Mouse (Mus musculus) lung, postnatal 0 days (tissue): ENCODE measurements at regions not wholly inside any gene's neighbourhood (a gene's known extent, or its start where the extent isn't known, plus 50 kb on each side); places are given as distances from the start of the nearest gene placed in this dataset.

Experiments
- ATAC-seq: fragments of 200-750 bp; cut with Nextera tagmentation; 2 replicates; pipeline ENCODE4 v1.8.0; 2017; ENCODE audit warnings: moderate library complexity
- DNase-seq: peaks from one replicate; pipeline ENCODE4 v3.0.0-alpha.2; 2016; ENCODE audit warnings: low spot score
- H3K27ac ChIP-seq: fragments of 300-500 bp; sonication (generic); 2 replicates; pipeline ENCODE4 v1.5.1; 2014; ENCODE audit warnings: antibody characterized with exemption, mild to moderate bottlenecking, low read length, mixed read lengths
- H3K27me3 ChIP-seq: fragments of 300-500 bp; sonication (generic); replicated peaks from 2 replicates; pipeline ENCODE4 v1.6.1; 2014; ENCODE audit warnings: low read length, mixed read lengths; ENCODE audit not compliant: insufficient read depth
- H3K36me3 ChIP-seq: fragments of 300-500 bp; sonication (generic); 2 replicates; pipeline ENCODE4 v1.6.1; 2014; ENCODE audit warnings: low read length, mixed read lengths; ENCODE audit not compliant: insufficient read depth
- H3K4me1 ChIP-seq: fragments of 300-500 bp; sonication (generic); 2 replicates; pipeline ENCODE4 v1.6.1; 2014; ENCODE audit warnings: antibody characterized with exemption, low read depth, low read length, mixed read lengths; ENCODE audit not compliant: insufficient read depth
- H3K4me2 ChIP-seq: fragments of 300-500 bp; sonication (generic); replicated peaks from 2 replicates; pipeline ENCODE4 v1.6.1; 2014; ENCODE audit warnings: low read depth, mild to moderate bottlenecking, low read length, moderate library complexity, mixed read lengths
- H3K4me3 ChIP-seq: fragments of 300-500 bp; sonication (generic); 2 replicates; pipeline ENCODE4 v1.5.1; 2014; ENCODE audit warnings: low read depth, low read length
- H3K9ac ChIP-seq: fragments of 300-500 bp; sonication (generic); replicated peaks from 2 replicates; pipeline ENCODE4 v1.6.1; 2014; ENCODE audit warnings: low read depth, mild to moderate bottlenecking
- H3K9me3 ChIP-seq: fragments of 300-500 bp; sonication (generic); 2 replicates; pipeline ENCODE4 v1.6.1; 2016; ENCODE audit warnings: low read length, mixed read lengths
- CTCF ChIP-seq: IDR thresholded peaks from 2 replicates; pipeline ENCODE4 v1.5.1; 2016; ENCODE audit warnings: antibody characterized with exemption, mild to moderate bottlenecking
- EP300 ChIP-seq: IDR thresholded peaks from 2 replicates; pipeline ENCODE4 v1.6.1; 2016; ENCODE audit warnings: antibody characterized with exemption, mild to moderate bottlenecking, control low read depth
- WGBS: fragments of 180-500 bp; shearing (Covaris S2); extraction: QIAGEN DNeasy Blood & Tissue Kit; methylation state at CpG from one replicate; pipeline ENCODE4 v1.1.7; 2014; 5-methylcytosine and 5-hydroxymethylcytosine counted together

DNA sequence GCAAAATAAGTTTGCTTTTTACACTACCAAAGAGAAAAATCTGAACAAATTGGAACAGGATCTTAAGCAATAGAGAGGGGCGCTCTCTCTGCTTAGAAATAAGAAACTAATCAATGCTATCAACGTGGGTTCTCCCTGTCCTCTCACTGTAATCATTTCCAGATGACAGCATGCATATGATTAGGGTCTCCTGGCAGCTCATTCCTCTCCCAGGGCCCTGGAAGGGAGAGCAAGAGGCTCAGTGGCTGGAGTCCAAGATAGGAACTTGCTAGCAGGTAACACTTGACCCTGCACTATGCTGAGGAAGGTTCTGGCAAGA, 146.5 kb upstream of the Jarid2 start:
- Histone ChIP-seq H3K27ac (no peak overlapping the region), H3K9me3 (peaks cover 5% of the 10 kb centered on the region; the same call in 1 of the 2 replicates), H3K4me3 (no peak overlapping the region), H3K4me2 (no peak overlapping the region), H3K4me1 (no peaks in the 10 kb centered on the region; the same call in 1 of the 2 replicates), H3K36me3 (no peaks in the 10 kb centered on the region), H3K9ac (no peak overlapping the region), H3K27me3 (no peaks in the 10 kb centered on the region)
- ATAC-seq (no peak), DNase-seq (no peak)
- WGBS: 49% methylated on average over 2 of the region's 2 CpGs
- TF ChIP-seq CTCF: no peak
- no peak for TF ChIP-seq EP300

- WGBS: 68% methylated on average over 5 of the region's 5 CpGs
- Histone ChIP-seq H3K9ac (no peak overlapping the region), H3K9me3 (peaks cover 4% of the 10 kb centered on the region; the same call in 1 of the 2 replicates), H3K4me2 (no peak overlapping the region), H3K36me3 (no peaks in the 10 kb centered on the region), H3K27me3 (no peaks in the 10 kb centered on the region), H3K27ac (no peak overlapping the region), H3K4me1 (no peaks in the 10 kb centered on the region; the same call in 1 of the 2 replicates), H3K4me3 (no peak overlapping the region)
- ATAC-seq (no peak), DNase-seq (no peak)
- TF ChIP-seq EP300: no peak
- no peak for TF ChIP-seq CTCF
These were observed 145.7 kb upstream of the Jarid2 start for GRCm38 (mm10) chr13:44583614-44584013.

- Histone ChIP-seq H3K4me1 (no peaks in the 10 kb centered on the region; the same call in 1 of the 2 replicates), H3K4me3 (no peak overlapping the region), H3K27me3 (no peaks in the 10 kb centered on the region), H3K4me2 (no peak overlapping the region), H3K9me3 (no peaks in the 10 kb centered on the region), H3K36me3 (no peaks in the 10 kb centered on the region), H3K27ac (no peak overlapping the region), H3K9ac (no peak overlapping the region)
- DNase-seq (no peak), ATAC-seq (no peak)
- TF ChIP-seq EP300 (no peak), CTCF (no peak)
- WGBS: 45% methylated on average over 8 of the region's 8 CpGs
These were observed 145.1 kb upstream of the Jarid2 start for GRCm38 (mm10) chr13:44584151-44584550.

- no peak for ATAC-seq
- WGBS: 50% methylated on average over 4 of the region's 4 CpGs
- H3K36me3 ChIP-seq: no peaks in the 10 kb centered on the region
- no peak overlapping the region for H3K4me3 ChIP-seq
- H3K27me3 ChIP-seq: no peaks in the 10 kb centered on the region
- DNase-seq: no peak
- TF ChIP-seq CTCF: no peak
- no peak overlapping the region for H3K4me2 ChIP-seq
- no peaks in the 10 kb centered on the region; the same call in 1 of the 2 replicates for H3K4me1 ChIP-seq
- no peak overlapping the region for H3K9ac ChIP-seq
- H3K9me3 ChIP-seq: no peaks in the 10 kb centered on the region
- H3K27ac ChIP-seq: no peak overlapping the region
These were observed 144.7 kb upstream of the Jarid2 start for GRCm38 (mm10) chr13:44584551-44584950.

DNA sequence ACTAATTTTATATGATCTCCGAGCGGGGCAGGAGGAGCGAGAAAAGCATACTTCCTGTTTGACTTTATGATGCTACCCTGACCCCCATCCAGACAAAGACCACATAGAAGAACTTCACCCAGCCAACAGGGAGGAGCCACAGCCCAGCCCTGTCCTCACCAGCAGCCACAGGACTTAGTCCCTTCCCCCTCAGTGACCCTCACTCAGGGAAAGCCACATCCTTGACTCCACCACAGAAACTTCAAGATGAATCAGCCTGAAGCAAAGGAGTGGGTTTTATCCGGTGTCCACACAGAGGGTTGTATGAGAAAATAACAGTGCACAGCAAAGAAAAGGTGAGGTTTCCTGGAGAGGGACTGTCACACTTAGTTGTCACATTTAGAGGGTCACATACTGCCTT, 141.4 kb upstream of the Jarid2 start:
- TF ChIP-seq EP300: no peak
- TF ChIP-seq CTCF: no peak
- Histone ChIP-seq H3K36me3 (no peaks in the 10 kb centered on the region), H3K4me2 (no peak overlapping the region), H3K27me3 (no peaks in the 10 kb centered on the region), H3K27ac (no peak overlapping the region), H3K9me3 (no peaks in the 10 kb centered on the region), H3K4me1 (no peaks in the 10 kb centered on the region), H3K9ac (no peak overlapping the region), H3K4me3 (no peak overlapping the region)
- DNase-seq (no peak), ATAC-seq (no peak)
- 63% methylated on average over 4 of the region's 4 CpGs for WGBS

- H3K4me1 ChIP-seq: no peaks in the 10 kb centered on the region
- no peaks in the 10 kb centered on the region for H3K9me3 ChIP-seq
- no peak overlapping the region for H3K4me3 ChIP-seq
- H3K4me2 ChIP-seq: no peak overlapping the region
- H3K27ac ChIP-seq: no peak overlapping the region
- DNase-seq: no peak
- no peak overlapping the region for H3K9ac ChIP-seq
- ATAC-seq: no peak
- no peaks in the 10 kb centered on the region for H3K27me3 ChIP-seq
- no peaks in the 10 kb centered on the region for H3K36me3 ChIP-seq
- WGBS: 89% methylated on average over 5 of the region's 5 CpGs
- TF ChIP-seq CTCF (no peak), EP300 (no peak)
These were observed 134.6 kb upstream of the Jarid2 start for GRCm38 (mm10) chr13:44594645-44595044.

DNA sequence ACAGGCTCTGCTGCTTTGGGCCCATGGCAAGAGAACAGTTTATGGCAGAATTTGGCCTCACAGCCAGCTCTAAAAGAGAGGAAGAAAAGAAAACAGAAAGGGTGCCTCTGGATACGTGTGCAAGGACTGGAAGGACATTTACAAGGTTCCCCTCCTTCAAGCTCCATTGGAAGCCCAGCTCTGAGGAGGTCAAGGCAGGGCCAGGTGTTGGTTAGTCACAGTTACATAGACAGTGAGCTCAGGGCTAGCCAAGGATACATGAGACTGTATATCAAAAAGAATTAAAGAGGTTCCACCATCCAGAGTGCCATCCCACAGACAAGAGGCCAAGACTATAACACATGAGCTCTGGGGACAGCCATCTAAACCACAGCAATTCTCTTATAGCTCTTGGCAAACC, 131.6 kb upstream of the Jarid2 start:
- Histone ChIP-seq H3K9ac (no peak overlapping the region), H3K4me2 (no peak overlapping the region), H3K4me3 (no peak overlapping the region), H3K4me1 (no peaks in the 10 kb centered on the region), H3K9me3 (no peaks in the 10 kb centered on the region), H3K36me3 (no peaks in the 10 kb centered on the region), H3K27ac (no peak overlapping the region), H3K27me3 (no peaks in the 10 kb centered on the region)
- no peak for DNase-seq
- no peak for ATAC-seq
- 73% methylated on average over 1 of the region's 1 CpGs for WGBS
- TF ChIP-seq EP300: no peak
- TF ChIP-seq CTCF: no peak
